Mouse (Mus musculus): Measurements from ENCODE around the gene Top2a.
A peak's percentile ranks its signal among the peaks of the same experiment; 100 is the strongest.

Gene Top2a

DNA sequence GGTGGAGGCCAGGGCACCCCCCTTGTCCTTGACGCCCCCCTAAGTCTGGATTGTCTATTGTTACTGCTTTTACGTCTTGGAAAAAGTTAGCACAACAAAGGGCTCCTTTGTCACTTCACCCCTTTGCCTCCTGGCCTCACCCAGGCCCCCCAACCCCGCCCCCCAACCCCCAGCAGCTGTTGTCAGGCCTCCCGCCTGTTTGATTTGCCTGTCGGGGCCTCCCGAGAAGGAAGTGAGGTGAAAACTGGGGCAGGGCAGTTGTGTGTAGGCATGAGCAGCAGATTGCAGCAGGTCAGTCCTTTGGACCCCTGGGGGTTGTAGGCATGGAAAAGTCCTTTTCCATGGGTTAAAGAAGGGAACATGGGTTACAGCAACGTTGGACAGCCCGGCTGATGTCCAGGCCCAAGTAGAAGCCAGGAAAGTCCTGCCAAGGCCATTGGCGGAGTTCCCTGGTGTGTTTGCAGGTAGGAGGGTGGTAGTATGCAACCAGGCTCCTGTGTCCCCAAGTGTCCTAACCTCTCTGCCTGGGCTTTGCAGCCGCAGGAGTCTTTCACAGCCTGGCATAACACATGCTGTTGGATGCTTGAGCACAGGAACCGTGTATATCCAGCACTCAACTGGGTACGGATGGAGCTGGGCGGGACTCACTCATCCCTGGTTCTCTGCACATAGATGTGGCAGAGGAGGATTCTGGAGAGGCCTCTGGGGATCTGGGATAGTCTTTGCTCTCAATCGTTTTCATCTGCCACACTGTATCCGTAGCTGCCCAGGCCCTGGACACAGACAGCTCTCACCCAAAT, 59.2 kb downstream of the Top2a start:
- no peak for DNase-seq (ENCODE audit: low spot score in 2 of 2)

DNA sequence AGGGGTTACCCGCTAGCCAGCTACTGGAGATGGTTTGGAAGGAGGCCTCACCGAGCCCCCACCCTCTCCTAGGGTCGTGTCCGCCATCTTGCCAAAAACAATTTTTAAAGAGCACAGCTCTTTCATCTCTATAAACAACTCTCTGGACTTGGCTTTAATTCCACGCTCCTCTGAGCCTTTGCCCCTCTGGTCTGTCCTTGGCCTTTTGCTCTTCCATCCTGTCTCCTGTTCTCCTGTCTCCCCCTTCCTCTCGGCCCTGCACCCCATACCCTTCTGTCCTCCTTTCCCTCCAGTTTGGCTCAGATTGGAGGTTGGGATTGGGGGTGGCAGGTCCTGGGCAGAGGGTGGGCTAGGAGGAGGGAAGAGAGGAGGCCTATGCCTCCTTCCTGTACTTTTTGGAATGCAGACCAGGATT, 59.8 kb downstream of the Top2a start:
- DNase-seq (ENCODE audit: low spot score in 2 of 2), result no peak

DNA sequence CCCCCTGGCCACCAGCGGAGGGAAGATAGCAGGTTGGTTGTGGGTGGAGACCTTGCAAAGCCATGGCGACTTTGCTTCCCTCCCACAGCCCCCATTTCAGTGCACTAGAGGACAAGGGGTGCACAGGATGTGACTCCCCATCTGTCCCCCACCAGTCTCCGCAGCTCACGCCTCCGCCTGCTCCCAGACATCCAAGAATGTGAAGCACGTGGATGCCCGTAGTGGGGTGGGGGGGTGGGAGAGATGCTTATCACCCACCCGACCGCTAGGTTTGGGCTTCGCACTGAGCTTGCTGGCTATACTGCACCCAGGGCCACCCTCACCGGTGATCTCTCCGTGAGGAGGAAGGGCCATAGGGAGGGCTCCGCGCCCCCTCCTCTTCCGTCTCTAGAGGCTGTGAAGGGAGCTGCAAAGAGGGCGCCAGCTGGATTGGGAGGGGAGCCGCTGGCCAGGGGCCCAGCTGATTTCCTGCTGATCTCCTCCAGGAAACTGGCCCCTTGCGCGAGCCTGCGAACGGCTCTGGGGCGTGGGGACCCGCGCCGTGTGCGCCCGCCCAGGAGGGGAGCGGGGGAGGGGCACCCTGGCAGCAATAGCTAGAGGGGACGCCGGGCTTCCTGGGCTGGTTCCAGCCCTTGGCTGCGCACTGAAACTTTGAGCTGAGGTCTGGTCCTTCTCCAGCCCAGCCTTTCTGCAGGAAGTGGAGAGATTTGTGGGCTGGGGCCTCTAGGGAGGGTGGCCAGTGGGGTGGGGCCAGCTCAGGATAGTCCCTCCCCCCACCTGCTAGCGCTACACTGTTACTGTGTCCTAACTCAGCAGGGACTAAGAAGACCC, 60.6 kb downstream of the Top2a start:
- DNase-seq (ENCODE audit: low spot score in 2 of 2), result peak; percentile 63 to 68

DNA sequence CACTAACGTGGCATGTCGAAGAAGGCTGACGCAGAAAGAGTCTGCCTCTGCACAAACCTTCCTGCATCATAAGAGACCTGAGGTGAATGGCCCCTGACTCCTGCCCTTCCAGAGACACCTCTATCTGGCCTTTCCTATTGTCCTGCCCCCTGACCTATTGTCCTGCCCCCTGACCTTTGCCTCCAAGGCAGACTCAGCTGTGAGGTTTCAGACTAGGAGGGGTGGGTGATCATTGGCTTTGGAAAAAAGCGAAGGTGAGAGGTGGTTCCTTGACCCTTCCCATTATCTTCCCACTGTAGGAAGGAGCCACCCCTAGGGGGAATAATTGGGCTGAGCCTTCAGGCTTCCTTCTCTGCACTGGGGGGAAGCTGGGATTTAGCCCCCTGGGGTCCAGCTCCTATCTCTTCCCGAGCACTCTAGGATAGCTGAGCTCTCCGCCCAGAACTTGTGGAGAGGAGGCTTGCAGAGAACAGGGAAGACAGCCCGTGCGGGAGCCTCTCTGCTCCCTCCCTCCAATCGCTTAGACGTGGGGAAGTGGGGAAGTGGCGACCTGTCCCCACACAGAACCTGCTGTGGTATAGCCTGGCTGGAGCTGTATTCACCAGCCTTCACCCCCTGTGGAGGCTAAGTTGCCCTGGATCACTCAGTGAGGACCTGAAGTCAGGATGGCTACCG, 61.4 kb downstream of the Top2a start:
- no peak for DNase-seq (ENCODE audit: low spot score in 2 of 2)

DNA sequence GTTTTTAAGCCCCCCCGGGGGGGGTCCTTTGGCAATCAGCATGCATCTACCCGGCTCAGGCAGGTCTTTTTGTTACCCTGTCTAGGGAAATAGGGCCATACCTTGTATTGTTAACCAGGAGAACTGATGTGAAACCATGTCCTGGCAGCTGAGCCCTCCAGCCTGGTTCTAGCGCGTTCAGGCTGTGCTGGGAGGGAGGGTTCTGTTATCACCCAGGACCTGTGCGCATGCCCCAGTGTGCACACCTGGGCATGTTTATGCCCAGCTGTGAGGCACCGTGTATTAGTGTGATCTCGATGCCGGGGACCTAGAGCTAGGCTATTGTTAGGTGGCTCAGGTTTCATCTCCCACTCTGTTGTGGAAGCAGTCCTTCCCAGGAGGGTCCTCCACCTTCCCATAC, 62.2 kb downstream of the Top2a start:
- DNase-seq (ENCODE audit: low spot score in 2 of 2), result no peak

DNA sequence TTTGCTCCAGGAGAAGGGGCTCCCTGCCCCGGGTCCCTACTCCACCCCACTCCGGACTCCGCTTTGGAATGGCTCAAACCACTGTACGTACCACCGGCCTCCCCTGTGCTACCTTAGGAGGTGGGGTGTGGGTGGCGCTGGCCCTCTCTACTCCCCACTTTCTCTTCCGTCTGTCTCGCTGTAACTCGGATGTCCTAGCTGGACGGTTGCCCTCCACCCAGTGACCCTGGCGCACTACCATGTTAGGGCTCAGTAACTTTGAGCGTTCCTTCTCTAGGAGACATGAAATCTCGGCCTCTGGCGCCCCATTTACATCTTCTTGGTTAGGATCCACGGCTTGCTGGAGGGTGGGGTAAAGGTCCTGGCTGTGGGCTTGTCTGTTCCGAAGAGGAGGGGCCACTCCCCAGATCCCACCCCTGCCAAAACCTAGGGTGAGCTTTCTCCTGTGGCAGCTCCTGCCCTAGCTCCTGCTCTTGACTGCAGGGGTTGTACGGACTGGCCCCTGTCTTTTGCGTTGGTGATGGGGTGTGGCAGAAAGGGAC, 62.9 kb downstream of the Top2a start:
- DNase-seq (ENCODE audit: low spot score in 2 of 2), result no peak

DNA sequence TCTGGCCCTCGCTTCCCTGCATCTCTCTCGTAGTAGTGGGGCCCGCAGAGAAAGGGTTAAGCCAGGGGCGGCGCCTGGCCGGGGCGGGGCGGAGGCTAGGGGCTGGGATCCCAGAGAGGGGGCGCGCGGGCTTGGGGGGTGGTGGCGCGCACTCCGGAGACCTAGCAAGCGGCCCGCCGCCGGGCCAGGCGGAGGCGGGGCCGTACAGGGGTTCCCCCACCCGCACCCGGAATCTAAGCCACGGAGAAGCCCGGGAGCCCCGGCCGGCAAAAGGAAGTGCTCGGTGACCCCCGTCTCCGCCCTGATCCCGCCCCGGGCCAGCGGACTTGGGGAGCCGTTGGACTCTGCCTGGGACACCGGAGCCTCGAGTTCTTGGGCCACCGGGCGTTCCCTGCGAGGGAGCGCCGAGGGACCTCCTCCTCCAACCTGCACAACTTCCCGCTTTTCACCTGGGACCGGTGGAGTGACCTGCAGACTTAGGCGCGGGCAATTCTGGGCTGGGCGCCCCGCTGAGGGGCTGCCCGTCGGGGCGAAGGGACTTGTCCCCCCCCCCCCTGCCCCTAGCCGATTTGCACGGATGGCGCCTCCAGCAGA, 63.6 kb downstream of the Top2a start:
- no peak for DNase-seq (ENCODE audit: low spot score in 2 of 2)

DNA sequence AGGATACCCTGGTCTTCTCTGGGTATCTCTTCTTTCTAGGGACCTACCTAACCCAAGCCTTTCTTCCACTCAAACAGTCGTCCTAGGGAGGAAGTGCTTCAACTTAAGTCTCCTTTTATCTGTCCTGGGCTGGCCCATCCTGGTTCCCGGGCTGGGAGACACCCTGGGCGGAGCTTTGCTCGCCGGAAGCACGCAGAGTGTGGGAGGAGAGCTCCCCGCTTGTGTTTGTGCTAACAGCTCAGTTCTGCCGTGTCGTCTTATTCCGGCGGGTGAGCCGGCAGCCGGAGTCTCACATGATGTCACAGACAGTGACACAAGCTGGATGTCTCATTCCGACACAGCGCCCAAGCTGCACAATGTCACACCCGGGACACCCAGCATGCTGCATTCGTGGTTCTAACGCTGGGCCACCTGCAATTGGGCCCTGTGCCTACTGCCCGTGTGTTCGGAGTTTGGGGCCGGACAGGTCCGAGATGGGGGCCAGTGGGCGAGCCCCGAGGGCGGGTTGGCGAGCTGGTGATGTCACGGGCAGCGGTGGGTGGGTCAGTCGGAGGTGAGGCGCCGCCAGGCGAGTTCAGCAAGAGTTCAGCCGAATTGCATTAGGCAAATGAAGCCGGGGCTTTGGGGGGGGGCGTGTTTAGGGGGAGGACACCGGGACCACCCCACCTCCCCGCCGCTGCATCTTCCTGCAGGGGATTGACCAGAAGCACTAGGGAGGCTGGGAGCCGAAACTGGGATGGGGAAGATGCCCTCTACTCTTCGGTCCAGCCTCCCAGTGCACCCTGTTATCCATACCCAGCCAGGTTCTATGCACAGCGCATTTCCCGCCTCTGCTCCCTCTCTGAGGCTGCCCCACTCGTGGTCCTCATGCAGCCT, 64.3 kb downstream of the Top2a start:
- DNase-seq (ENCODE audit: low spot score in 2 of 2), result peak; percentile 81 to 82

DNA sequence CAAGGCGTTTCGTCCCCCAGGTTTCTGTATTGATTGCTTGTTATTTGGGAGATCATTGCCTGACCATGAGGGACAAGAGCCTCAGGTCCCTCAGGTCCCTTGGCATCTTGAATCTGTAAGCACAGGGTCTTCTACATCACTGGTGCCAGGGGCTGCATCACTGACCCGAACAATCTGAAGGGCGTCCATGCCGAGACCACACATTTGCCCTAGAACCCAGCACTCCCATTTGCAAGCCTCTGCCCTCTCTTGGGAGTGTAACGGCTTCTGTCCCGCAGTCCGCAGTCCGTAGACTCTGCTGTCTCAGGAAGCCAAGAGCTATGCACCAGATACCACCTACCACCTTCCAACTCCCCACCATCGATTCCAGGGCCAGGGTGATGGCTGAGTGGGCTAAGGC, 67.6 kb downstream of the Top2a start:
- no peak for DNase-seq (ENCODE audit: low spot score in 2 of 2)

DNA sequence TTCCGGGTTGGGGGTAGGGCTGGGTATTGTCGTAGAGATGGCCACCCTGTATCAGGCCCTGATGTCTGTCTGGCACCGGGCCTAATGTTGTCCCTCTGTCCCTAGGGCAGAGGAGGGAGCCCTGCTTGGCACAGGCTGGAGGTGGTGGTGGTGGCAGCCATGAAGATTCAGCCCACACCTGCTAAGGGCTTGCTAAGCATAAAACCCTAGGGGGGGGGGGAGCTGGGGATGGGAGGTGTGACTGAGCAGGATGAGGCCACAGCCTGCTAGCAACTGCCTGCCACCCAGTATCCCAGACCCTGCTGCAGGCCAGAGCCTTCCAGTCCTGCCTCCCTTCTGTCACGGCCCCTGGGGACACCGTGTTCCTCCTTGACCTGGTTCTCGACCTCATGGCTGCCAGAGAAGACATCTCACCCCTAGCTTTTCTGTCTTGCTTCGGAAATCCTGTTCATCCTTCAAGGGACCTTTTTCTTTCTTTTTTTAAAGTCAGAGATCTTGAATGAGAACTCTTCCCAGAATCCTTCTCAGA, 68.2 kb downstream of the Top2a start:
- no peak for DNase-seq (ENCODE audit: low spot score in 2 of 2)

DNA sequence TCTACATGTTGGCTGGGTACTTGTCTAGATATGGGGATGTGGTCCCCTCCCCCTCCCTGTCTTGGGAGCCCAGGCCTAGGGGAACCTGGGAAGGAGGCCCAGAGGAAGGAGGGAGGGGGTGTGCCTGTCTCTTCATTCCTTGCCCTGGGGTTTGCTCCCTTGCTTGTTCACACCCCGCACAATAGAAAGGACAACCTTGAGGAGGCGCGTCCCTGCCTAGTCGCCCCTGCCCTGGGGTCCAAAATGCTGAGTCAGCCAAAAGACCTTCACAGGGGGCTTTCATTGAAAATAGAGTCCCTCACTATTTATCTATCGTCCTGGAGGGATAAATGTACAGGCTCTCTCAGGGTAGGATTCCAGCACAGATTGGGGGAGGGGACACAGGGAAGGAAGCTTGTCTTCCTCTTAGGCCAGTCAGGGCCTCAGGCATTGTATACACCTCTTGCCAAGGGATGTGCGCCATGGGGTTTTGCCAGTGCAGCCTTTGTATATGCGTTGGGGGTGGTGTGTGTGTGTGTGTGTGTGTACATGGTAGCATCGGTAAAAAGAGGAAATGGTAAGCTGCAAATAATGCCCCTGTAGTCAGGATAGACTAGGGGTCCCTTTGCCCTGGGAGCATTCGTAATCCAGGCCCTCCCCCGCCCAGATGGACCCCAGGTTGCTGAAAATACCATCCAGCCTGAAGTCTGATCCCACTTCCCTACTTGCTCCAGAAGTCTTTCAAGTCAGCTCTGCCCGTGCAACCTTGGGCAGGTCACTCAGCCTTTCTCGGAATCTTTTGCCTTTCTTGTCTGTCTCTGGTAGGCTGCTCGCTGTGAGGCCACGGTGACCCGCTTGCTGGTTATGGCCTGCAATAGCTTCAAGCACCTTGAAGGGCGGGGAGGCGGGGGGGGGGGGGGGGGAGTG, 68.9 kb downstream of the Top2a start:
- no peak for DNase-seq (ENCODE audit: low spot score in 2 of 2)

DNA sequence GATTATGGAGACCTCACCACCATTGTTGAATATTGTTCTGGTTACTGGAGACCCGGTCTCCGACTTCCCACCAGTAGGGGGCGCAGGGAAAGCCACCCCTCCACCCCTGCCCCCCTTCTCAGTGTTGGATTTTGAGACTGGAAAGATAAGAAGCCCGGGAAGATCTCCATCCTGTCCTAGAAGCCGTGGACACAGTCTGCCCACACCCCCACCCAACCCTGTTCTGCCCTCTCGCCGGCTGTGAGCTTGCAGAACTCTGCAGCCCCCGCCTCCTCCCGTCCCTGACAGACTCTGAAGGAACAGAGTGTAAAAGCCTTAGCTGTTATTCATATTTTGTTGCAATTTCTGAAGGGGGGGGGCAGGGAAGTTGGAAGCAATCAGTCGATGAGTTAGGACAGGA, 69.6 kb downstream of the Top2a start:
- no peak for DNase-seq (ENCODE audit: low spot score in 2 of 2)

DNA sequence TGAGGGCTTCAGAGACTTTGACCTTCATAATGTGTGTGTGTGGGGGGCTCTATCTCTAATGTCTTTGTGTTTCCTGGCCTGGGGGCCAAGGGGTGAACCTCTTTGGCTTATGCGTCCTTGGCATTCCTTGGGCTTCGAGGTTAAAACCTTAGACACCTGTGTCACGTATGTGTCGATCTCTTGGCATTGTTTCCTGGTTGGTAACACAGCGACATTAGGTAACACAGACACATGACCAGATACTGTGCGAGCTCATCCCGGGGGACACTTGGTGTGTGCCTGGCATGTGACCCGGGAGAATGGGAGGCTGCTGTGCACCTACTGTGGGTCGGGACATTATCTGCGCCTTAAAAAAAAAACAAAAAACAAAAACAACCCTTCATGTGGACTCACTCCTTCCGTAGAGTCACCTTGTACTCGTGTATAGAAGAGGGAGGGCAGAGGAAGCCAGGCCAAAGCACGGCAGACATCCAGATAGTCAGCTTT, 70.1 kb downstream of the Top2a start:
- no peak for DNase-seq (ENCODE audit: low spot score in 2 of 2)

DNA sequence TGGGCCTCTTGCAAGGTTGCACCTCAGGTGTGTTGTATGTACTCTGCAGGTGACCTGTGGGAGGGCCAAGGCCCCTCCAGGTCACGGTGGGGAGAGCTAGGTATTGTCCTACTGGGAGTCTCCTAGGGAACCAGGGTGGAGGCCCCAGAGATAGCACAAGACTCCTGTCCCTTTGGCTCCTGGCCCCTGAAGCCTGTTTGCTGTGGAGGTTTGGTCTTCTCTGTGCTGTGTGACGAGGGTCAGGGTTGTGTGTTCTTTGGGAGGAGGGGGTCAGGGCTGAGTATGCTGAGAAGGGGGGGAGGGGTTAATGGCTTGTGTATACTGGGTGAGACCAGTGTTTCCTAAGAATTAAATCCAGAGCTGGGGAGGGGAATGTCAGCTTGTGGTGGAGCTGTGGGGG, 70.6 kb downstream of the Top2a start:
- no peak for DNase-seq (ENCODE audit: low spot score in 2 of 2)

DNA sequence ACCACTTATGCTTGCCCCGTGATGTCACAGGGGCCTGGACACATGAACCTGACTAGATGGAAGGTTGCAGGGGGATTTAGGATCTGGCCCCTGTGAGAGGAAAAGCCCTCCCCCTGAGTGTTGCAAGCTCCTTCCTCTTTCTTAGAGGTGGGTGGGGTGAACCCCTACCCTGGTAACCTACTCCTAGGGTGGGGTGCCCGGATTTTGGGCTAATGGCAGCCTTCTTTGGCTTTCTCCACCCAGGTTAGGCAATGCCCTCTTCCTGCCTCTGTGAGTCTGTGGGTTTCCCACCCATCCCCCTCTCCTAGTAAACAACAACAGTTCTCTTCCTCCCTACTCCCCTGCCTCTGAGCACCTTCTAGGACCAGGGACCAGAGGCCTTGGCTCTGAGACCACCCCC, 71.3 kb downstream of the Top2a start:
- DNase-seq (ENCODE audit: low spot score in 2 of 2), result peak; percentile 63 to 73

DNA sequence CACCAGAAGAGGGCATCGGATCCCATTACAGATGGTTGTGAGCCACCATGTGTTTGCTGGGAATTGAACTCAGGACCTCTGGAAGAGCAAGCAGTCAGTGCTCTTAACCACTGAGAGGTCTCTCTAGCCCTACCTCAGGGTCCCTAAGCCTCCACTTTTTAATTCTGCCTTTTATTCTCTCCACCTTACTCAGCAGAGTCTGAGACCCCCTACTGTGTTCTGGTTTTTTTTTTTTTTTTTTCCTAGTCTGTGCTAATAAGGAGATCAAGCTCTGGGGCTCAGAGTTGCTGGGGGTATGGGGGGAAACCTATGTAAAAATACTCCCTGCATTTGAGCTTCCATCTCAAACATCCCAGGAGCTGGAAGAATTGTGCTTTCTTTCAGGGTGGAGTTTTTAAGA, 71.9 kb downstream of the Top2a start:
- DNase-seq (ENCODE audit: low spot score in 2 of 2), result no peak

DNA sequence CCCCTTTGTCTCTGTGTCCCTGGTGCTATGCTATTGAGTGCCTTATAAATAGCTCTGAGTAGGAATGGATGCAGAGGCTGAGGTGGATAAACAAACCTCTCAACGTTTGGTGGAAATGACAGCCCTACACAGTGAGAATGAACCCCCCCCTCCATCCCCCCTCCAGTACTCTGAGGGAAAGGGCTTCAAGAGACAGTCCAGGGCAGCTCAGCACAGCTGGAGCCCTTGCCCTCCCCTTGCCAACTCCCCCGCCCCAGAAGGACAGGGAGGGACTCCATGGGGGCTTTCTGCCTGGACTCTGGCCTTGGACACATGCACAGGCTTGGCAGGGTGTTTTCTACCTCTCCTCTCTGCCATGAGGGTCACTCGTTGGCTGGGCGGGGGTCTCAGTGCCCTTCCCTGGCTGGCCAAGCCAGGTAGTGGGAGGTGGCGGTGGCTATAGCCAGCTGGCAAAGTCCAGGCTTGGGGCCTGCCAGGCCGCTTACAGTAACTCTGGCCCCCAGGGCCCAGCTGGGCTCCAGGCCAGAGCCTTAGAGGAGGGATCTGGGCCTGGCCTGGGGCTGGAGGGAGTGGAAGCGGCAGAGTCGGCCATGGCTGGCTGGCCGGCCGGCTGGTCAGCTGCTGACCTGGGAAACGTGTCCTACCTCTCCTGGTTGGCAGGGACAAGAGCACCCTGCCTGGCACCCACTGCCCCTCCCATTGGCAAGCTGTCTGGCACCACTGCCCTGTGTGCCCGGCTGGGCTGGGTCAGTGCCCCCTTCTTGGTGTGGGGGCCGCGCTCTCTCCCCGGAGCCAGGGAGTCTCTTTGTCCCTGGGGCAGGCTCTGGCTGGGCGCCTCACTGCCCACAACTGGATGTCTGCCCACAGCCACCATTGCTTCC, 72.7 kb downstream of the Top2a start:
- DNase-seq (ENCODE audit: low spot score in 2 of 2), result no peak

DNA sequence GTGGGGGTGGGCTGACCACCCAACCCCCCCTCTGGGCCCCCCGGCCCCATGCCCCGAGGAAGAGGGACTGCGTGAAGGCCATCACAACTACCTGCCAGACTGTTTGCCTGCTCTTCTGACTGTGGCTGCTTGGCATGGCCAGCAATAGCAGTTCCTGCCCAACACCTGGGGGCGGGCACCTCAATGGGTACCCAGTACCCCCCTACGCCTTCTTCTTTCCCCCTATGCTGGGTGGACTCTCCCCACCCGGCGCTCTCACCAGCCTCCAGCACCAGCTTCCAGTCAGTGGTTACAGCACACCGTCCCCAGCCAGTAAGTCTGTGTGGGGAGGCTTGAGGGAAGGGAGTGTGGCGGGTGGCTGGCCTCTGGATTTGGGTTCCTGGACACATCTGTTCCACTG, 73.5 kb downstream of the Top2a start:
- DNase-seq (ENCODE audit: low spot score in 2 of 2), result no peak

All from spleen, postnatal 36 days (tissue).